ENCODE assay signal across 10 mouse cellular contexts in genomic region chr12:85784916-85785815, GRCm38 (mm10). TPM values are rescaled to one million over a fixed set of nuclear protein-coding genes. Genes with fewer than 3 reads are reported as not detected.
A peak's percentile ranks its signal among the peaks of the same experiment; 100 is the strongest.
DNase-seq lines count a peak whose midpoint lies in the region; ATAC-seq and TF ChIP-seq lines count a peak whose summit lies in the region.
"Had no signal": no experiment of that assay in that cellular context is flagged by ENCODE, and none has a peak within 500 bp of the region (broad histone marks: within the 10 kb centered on the region; RNA-seq: fewer than 3 reads in every experiment).

No protein-coding gene starts in this region.

- no peaks in the 10 kb centered on the region for H3K27me3 ChIP-seq in stomach, embryonic 15.5 days (replicated peaks)
- no peaks in the 10 kb centered on the region for H3K27me3 ChIP-seq in stomach, postnatal 0 days (ENCODE audit: control insufficient read depth, insufficient read depth, low read length)
- no peaks in the 10 kb centered on the region for H3K27me3 ChIP-seq in small intestine, adult 2 months (ENCODE audit: control insufficient read depth, insufficient read depth, low read length)
- H3K27me3 ChIP-seq: neural tube, embryonic 12.5 days had no signal

- no peak for TF ChIP-seq EP300 in stomach, postnatal 0 days (optimal IDR thresholded peaks at IDR 0.05)

- no peaks in the 10 kb centered on the region for H3K4me1 ChIP-seq in stomach, embryonic 15.5 days
- no peaks in the 10 kb centered on the region for H3K4me1 ChIP-seq in stomach, postnatal 0 days (replicated peaks; ENCODE audit: control insufficient read depth, insufficient read depth)
- peaks cover 12% of the 10 kb centered on the region for H3K4me1 ChIP-seq in small intestine, adult 2 months (ENCODE audit: control insufficient read depth, insufficient read depth, insufficient read length, low read length)
- H3K4me1 ChIP-seq: neural tube, embryonic 12.5 days had no signal

- ATAC-seq in stomach, embryonic 15.5 days (ENCODE audit: insufficient read depth, low FRiP score, low read depth), result peak; percentile 39; the same call in 1 of the 2 replicates
- ATAC-seq in stomach, postnatal 0 days (ENCODE audit: low FRiP score, low TSS enrichment), result no peak

- no peak overlapping the region for H3K27ac ChIP-seq in stomach, embryonic 15.5 days
- no peak overlapping the region for H3K27ac ChIP-seq in stomach, postnatal 0 days (replicated peaks)
- 0 out of 2 replicates have a peak overlapping the region, but pooled peaks have one; percentile 10 for H3K27ac ChIP-seq in small intestine, adult 2 months (ENCODE audit: insufficient read depth, low read depth, low read length)
- H3K27ac ChIP-seq: neural tube, embryonic 12.5 days had no signal

- DNase-seq in stomach, postnatal 0 days (ENCODE audit: low spot score), result no peak
- peak; percentile 25 for DNase-seq in heart, postnatal 4 days
- DNase-seq in kidney, postnatal 25 days, result peak; percentile 47 to 76
- no peak for DNase-seq in right cerebral cortex, postnatal 4 days
- no peak for DNase-seq in urinary bladder, adult 18-20 months (ENCODE audit: low spot score in 2 of 2)

- 63% methylated on average over 19 of the region's 19 CpGs for WGBS in stomach, embryonic 15.5 days
- WGBS in stomach, postnatal 0 days, result 68% methylated on average over 19 of the region's 19 CpGs
- 24% methylated on average over 19 of the region's 19 CpGs for WGBS in small intestine, adult 2 months

- no peak for TF ChIP-seq CTCF in stomach, postnatal 0 days (IDR thresholded peaks at IDR 0.05; ENCODE audit: low read depth)
- TF ChIP-seq CTCF in small intestine, adult 2 months (IDR thresholded peaks at IDR 0.05; ENCODE audit: extremely low read depth, insufficient read length, insufficient replicate concordance, low read depth, low read length), result no peak

- H3K4me2 ChIP-seq in stomach, embryonic 15.5 days, result no peak overlapping the region
- H3K4me2 ChIP-seq in stomach, postnatal 0 days (replicated peaks; ENCODE audit: low read depth), result no peak overlapping the region
- H3K4me2 ChIP-seq: neural tube, embryonic 12.5 days had no signal

- H3K36me3 ChIP-seq in stomach, embryonic 15.5 days, result no peaks in the 10 kb centered on the region
- H3K36me3 ChIP-seq in stomach, postnatal 0 days (ENCODE audit: control insufficient read depth, insufficient read depth, low read length), result no peaks in the 10 kb centered on the region
- H3K36me3 ChIP-seq in small intestine, adult 2 months (ENCODE audit: control insufficient read depth, insufficient read depth, low read length), result no peaks in the 10 kb centered on the region
- H3K36me3 ChIP-seq: G1E; neural tube, embryonic 12.5 days had no signal

- H3K9me3 ChIP-seq in stomach, embryonic 15.5 days, result no peaks in the 10 kb centered on the region
- no peaks in the 10 kb centered on the region for H3K9me3 ChIP-seq in stomach, postnatal 0 days (ENCODE audit: control insufficient read depth, low read length)
- H3K9me3 ChIP-seq: G1E; megakaryocyte, embryonic 14.5 days; neural tube, embryonic 12.5 days had no signal

- no peak overlapping the region for H3K4me3 ChIP-seq in stomach, embryonic 15.5 days (replicated peaks)
- H3K4me3 ChIP-seq in stomach, postnatal 0 days (ENCODE audit: low read depth, low read length), result no peak overlapping the region
- no peak overlapping the region for H3K4me3 ChIP-seq in small intestine, adult 2 months (ENCODE audit: low read depth, low read length)
- H3K4me3 ChIP-seq: megakaryocyte, embryonic 14.5 days; neural tube, embryonic 12.5 days had no signal

- H3K9ac ChIP-seq in stomach, embryonic 15.5 days, result no peak overlapping the region
- H3K9ac ChIP-seq in stomach, postnatal 0 days (ENCODE audit: low read length), result no peak overlapping the region
- H3K9ac ChIP-seq: neural tube, embryonic 12.5 days had no signal

- TF ChIP-seq POLR2A in small intestine, adult 2 months (IDR thresholded peaks at IDR 0.05; ENCODE audit: low read depth, low read length), result no peak

RNA-seq across cellular contexts. Expression of gene Flvcr2, which starts 38.8 kb away (rescaled TPM):
- polyA plus RNA-seq in stomach, embryonic 15.5 days (2015; fragmentation: Nextera tagmentation; extraction: Ambion mirVana), result 2.0 and 2.2 TPM in 2 replicates
- polyA plus RNA-seq in stomach, postnatal 0 days (2015; fragmentation: Nextera tagmentation; extraction: Ambion mirVana), result 4.1 and 4.8 TPM in 2 replicates
- total RNA-seq in heart, postnatal 4 days (2021), result 1 to 10 TPM; 4.9 to 6.0 TPM
- polyA plus RNA-seq in small intestine, adult 2 months (2012; rRNA removed), result 1.8 and 3.4 TPM in 2 replicates
- polyA plus RNA-seq: G1E had no signal

RNA-seq across cellular contexts. Expression of gene Erg28, which starts 39.2 kb away (rescaled TPM):
- 128 and 132 TPM in 2 replicates for polyA plus RNA-seq in stomach, embryonic 15.5 days (2015; fragmentation: Nextera tagmentation; extraction: Ambion mirVana)
- 98.1 and 102 TPM in 2 replicates for polyA plus RNA-seq in stomach, postnatal 0 days (2015; fragmentation: Nextera tagmentation; extraction: Ambion mirVana)
- total RNA-seq in heart, postnatal 4 days (2021), result 10 to 100 TPM; 15.2 to 19.0 TPM
- 22.3 and 39.0 TPM in 2 replicates for polyA plus RNA-seq in small intestine, adult 2 months (2012; rRNA removed)

RNA-seq across cellular contexts. Expression of gene Ttll5, which starts 39.3 kb away (rescaled TPM):
- polyA plus RNA-seq in stomach, embryonic 15.5 days (2015; fragmentation: Nextera tagmentation; extraction: Ambion mirVana), result 12.4 and 13.0 TPM in 2 replicates
- polyA plus RNA-seq in stomach, postnatal 0 days (2015; fragmentation: Nextera tagmentation; extraction: Ambion mirVana), result 3.7 and 4.8 TPM in 2 replicates
- 10 to 100 TPM; 16.8 to 17.9 TPM for total RNA-seq in heart, postnatal 4 days (2021)
- 3.5 and 5.5 TPM in 2 replicates for polyA plus RNA-seq in small intestine, adult 2 months (2012; rRNA removed)

Comparison
In these comparisons a context has a peak if more than half of its experiments do, and no peak if none do; other contexts are left out.
1. DNase-seq: peak in heart, postnatal 4 days (single experiment) and kidney, postnatal 25 days (2 of 2); none in stomach, postnatal 0 days (single experiment), right cerebral cortex, postnatal 4 days (single experiment) and urinary bladder, adult 18-20 months (0 of 2).